Mouse (Mus musculus): ENCODE data around the gene Slc38a4.

DNA sequence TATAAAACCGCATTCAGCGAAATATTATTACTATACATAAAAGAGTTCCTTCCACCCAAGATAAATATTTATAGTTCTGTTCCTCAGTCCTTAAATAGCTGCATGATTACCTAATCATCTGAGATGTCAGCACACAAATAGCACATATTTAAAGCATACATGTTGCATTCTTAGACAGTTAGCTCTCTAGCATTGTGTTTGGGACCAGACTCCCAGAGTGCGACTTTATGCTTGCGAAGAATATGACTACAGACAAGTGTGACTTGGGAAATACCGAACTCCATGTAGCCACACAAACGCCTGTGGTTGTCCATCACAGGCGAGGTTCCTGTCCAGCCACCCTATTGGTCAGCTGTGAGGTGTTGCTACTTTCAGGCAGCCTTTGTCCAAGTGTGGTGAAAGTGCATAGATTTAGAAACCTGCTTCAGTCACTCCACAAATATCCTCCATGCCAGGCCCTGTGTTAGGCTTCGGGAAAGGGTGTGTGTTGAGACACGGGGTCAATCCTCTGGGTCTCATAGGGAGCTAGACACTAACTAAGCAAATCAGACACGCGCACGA, 40.6 kb downstream of the Slc38a4 start:
- TF ChIP-seq CTCF (IDR thresholded peaks at IDR 0.05; ENCODE audit: low read depth) (no peak), EP300 (IDR thresholded peaks at IDR 0.05; ENCODE audit: low read depth) (no peak)

Data from liver, embryonic 14.5 days (tissue).